Mouse (Mus musculus) kidney, postnatal 36 days (tissue): ENCODE results near the gene Entpd1.
A peak's percentile ranks its signal among the peaks of the same experiment; 100 is the strongest.
"Not testable (repeated sequence)": the region's sequence is repeated elsewhere in the genome, so short reads cannot be mapped to it uniquely, and the experiment has no call there.

Source experiments
- DNase-seq, 2 experiments: peaks; one replicate each; pipeline ENCODE4 v3.0.0; 2021 to 2022; ENCODE audit warnings: mixed read lengths in 2 of 2

Entpd1 gene

DNA sequence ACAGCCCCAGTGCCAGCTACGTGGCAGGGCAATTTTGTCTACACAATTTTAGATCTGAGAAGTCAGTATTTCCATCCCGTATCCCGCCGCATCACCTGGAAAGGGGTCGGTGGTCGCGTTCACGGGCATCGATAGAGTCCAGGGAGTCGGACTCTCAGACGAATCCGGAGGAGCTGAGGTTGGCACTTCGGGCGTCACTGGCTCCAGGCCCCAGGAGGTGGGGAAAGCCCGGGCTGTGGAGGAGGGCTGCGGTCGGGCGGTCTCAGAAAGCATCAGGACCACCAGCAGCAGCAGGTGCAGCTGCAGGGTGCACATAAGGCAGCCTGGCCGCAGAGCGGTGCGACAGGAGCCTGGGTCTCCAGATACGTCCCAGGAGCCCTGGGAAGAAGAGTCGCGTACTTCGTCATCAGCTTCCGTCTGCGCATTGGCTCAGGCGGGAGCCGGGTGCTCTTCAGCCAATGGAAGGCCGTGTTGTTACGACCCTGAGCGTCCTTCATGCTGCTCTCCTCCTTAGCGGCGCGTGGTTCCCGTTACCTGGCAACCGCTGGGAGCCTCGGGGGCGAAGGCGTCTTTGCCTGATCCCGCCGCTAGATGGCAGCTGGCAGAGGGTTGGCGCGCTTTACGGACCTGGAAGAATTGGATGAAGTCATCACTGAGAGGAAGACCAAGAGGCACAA is at the start of gene Entpd1, which contains the start of gene Tctn3:
Gene Entpd1 (plus strand): TSS at position 537 of the 677 bp plus-strand sequence.
Gene Tctn3 (minus strand): TSS at position 404 of the 677 bp plus-strand sequence.
- peak; percentile 96 to 97 for DNase-seq

DNA sequence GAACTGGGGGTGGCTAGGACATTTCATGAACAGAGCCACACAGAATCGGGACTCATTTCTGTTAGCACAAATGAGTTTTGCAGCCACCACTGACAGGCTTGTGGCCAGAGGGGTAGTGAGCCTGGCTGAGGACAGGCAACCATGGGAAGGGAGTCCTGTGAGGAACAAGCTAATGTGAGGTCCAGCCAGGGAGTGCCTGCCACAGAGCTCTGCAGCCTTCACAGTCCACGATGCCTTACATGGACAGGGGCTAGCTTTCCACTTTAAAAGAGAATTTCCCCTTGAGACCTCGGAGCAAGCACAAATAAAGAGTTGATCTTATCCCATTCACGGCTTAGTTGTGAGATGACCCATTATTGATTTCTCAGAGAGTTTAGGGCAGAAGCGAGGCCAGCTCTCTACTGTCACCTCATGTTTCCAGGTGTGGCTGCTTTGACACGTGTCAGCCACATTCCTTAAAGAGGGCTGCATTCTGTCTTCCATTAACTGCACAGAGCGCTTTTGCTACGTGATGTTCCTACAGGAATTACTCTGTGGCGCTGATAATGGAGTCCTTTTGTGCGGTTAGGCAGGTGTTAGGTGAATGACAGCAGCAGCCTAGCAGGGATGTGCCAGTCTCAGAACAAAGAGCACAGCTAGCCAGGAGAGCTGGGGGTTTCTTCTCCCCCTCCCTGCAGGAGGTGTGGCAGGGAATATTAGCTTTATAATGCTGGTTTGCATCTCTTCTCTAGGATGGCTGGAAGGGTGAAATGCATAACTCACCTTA is 48.1 kb upstream of the Entpd1 start:
- DNase-seq, result no peak

DNA sequence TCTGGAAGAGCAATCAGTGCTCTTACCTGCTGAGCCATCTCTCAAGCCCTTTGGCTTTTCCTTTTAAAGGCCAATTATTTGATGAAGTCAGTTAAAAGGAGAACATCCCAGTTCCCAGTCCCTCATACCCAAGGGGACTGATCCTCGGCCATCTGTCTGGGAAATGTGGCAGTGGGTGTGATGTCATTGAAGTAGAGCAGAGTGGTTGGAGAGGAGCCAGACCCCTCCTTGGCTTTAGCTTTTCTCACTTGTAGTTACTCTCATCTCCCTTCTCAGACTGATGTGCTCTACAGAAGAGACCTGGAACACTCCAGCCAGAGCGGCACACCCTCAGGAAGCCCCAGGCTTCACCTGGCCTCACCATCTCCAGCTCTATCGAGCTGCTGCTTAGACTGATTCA is 44.5 kb upstream of the Entpd1 start:
- no peak for DNase-seq

DNA sequence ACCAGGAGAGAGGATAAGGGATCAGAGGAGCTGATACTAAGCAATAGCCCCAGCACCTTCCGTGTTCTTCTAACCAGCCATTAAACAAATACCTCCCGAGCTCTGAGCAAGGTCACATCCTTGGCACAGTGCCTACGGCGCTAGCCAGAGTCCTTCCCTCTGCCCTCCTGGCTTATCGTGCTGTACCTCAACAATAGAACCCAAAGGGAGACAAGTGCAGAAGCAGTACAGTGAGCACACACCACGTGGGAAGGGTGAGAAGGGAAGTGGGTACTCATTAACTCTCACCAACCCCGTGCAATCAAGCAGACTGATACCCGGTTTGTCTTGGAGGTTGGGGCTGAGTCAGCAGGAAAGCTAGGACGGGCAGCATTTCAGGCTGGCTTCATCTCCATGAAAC is 41.4 kb upstream of the Entpd1 start:
- peak; percentile 78 to 82 for DNase-seq

DNA sequence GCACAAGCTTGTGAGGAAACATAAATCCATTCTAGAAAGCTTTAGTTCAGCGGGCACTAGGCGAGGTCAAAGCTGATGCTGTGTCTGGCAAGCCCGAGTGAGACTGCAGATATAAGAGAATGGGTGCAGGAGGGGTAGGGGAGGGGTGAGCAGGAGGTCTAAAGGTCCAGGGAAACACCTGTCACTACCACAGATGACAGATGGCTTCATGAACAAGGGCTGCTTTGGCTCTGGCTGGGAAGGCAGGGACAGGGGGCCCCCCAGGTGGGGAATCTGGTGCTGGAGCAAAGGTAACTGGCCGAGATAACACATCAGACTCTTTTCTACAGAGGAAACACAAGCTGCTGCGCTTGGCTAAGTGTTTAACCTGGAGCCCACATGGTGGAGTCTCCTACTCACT is 36.7 kb upstream of the Entpd1 start:
- DNase-seq, result no peak

DNA sequence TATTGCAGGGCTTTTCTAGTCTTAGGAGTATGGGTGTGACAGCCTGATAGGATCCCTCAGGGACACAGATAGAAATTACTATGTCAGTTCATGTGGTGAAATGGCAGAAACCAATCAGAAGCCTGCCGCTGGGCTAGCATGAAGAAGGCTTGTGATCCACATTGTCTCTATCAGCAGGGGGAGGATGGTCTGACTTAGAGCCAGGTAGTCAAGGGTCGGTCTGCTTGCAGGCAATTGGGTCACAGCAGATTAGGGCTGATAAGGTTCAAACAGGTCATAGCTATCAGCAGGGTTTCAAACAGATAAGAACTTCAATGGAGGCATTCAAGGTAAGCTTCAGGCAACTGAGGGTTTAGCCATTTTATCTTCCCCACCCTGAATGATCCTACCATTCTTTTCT is 31.3 kb upstream of the Entpd1 start:
- no peak for DNase-seq

DNA sequence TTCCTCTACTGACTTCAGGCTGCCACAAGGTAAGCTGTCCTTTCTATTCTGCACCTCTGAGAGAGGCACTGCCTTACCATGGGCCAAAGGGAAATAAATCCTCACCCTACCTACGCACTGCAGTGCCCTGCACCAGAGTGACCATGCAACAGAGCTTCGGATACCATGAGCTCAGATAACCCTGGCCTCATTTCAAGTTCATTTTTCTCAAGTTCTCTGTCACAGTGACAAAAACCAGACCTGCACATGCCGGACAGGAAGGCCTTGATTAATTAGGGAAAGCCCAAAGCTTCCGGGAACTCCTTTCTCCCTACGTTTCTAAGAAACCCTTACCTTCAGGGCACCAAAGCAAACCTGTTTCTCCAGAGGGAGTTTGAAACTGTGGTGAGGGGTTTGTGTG is 30.5 kb upstream of the Entpd1 start:
- DNase-seq, result no peak

DNA sequence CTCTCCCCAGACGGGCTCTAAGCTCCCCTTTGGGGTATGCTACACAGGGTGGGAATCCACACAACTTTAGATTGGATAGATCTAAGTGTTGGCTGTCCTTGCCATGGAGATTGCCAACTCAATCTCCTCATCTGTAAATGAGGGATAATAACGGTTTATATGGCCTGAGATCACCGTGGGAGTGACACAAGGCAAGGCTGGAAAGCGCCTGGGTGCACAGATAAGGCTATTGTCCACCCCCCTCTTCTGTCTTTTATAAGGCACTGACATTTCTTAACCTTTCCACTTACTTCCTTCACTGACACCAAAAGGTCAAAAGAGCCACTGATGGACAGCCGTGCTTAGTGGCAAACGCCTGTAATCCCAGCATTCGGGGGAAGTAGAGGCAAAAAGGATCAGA is 25.3 kb upstream of the Entpd1 start:
- DNase-seq, result no peak

DNA sequence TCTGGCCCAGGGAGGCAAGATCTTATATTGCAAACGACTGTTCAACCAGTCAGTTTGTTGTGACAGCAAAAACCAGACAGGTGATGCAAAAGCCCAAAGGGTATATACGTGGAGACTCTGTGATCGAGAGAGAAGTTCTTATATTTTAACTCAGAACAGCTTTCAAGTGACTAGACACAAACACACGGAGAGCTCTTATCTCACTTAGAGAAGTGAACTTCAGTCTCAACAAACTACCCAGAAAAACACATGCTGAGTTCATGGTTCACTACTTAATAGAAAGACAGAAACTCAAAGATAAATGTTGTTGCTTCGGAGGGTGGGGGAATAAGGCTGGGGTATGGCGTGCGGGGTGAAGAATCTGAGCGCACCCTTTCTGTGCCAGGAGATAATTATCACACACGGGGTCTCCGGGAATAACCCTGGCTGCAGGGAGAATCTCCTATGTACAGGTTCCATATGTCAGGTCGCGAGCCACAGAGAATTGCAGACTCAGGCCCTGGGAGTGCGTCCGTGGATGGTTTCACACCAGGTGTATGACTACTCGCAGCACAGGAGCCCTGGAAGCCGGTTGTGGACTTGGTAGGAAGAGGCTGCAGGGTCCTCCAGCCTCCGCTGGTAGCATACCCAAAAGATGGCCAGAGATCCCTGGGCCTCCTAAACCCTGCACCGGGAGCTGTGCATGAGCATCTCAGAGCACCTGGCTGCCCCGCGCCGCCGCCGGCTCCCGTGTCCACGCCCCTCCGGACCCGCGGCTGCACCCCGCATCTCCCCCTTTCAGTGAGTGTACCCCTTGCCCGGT is 24.5 kb upstream of the Entpd1 start:
- no peak for DNase-seq

DNA sequence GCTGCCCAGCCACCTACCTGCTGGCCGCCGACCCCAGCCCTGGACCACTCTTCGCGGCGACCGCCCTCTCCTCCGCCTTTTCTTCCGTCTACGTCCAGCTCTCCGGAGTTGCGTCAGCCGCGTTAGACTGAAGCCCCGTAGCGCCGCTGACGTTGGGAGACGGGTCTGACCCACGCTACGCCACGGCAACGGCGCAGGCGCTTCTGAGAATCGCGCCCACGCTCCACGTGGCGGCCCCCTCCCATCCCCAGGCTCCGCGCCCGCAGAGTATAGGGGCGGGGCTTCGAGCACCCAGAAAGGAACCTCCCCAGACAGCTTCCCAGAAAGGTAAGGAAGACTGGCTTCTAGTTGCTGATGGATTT is 23.9 kb upstream of the Entpd1 start, which contains the start of gene Aldh18a1:
Gene Aldh18a1 (minus strand): TSS at position 171 of the 362 bp plus-strand sequence.
- peak; percentile 83 to 91 for DNase-seq

DNA sequence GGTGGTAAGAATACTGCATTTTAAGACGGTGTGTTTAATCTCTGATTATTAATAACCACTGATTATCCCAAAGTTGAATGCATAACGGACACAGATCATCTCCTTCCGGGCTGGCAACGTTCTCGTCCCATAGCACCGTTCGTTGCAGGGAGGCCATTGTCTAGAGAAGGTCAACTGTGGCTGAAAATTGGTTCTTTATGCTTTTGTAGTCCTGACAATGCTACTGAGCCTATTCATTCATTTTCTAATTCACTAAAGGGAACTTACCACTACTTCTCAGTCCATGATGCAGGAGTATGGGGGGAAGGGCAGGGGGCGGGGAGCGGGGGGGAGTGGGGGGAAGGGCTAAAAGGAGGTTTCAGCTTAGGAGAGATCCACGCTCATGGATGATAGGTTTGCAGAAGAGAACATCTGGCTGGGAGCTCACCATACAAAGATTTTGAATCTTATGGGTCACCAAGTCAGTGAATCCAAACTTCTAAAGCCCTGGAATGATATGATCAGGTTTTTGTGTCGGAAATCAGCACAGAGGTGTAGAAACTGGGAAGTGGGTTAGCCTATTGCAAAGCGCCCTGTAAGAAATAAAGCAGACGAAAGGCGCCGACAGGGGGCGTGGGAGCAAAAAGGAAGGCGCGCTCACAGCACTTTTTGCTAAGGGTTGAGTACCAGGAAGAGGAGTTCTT is 23.2 kb upstream of the Entpd1 start:
- DNase-seq, result peak; percentile 85 to 96

DNA sequence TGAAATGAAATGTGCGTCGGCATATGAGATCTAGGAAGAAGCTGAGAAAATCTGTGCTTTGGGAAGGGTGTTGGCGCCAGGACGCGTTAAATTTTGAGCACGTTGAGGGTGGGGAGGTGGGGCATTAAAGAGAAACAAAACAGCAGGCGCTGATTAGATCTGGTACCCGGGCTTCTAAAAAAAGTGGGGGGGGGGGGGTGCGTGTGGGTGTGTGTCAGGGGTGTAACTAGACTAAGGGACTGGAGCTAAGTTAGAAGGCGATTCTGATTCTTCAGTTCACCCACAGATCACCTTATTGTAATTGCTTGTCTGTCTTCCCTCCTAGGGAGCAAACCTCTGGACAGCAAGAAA is 22.7 kb upstream of the Entpd1 start:
- no peak for DNase-seq

DNA sequence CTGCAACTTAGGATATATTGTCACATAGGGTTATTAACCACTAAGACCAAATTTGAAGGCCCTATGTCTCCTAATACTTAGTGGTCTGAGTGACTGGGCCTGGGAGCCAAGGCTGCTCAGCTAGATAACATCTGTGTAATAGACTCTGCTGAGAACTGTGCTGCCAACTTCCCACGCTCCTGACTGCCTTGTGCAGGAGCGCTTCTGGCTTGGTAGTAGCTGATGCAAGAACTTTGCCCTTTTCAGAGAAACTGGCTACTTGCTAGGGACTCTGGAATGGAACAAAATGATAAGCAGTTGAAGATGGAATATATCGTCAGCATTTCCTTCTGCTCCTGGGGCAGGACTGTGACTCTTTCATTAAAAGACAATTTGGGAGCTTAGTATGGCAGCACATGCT is 16.9 kb upstream of the Entpd1 start:
- peak; percentile 8 to 16 for DNase-seq

DNA sequence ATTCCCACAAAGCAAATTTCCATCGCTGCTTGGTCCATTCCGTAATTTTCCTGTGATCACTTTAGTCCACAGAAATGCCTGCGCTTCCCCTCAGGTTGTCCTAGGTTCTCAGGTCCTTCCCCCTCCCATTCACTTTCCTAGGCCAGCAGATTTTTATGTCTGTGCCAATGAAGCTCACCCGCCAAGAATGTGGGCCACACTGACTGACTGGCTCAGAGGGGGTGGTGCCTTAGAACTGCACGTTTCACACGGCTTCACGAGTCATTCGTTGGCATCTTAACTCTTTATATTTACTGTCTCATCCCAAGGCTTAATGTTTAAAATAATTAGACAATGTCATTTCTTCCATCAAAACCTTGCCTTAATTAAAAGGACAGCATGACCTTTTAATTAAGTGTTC is 16.3 kb upstream of the Entpd1 start:
- peak; percentile 22 to 23 for DNase-seq

DNA sequence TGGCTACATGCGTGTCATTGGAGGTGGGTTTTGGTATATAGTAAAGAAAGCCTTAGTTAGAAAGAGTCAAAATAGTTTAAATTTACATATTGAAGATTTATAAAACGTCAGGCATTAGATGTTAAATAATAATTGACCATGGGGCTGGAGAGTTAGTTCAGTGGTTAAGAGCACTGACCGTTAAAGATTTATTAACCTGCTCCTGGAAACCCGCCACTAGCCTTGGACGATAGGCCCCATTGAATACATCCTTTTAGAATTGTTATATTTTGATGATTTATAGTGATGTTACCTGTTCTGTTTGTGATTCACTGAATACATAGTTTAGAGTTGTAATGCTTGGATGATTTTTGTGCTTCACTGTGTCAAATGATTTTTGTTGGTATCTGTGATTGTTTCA is 11.3 kb upstream of the Entpd1 start:
- peak; percentile 50 to 64 for DNase-seq

DNA sequence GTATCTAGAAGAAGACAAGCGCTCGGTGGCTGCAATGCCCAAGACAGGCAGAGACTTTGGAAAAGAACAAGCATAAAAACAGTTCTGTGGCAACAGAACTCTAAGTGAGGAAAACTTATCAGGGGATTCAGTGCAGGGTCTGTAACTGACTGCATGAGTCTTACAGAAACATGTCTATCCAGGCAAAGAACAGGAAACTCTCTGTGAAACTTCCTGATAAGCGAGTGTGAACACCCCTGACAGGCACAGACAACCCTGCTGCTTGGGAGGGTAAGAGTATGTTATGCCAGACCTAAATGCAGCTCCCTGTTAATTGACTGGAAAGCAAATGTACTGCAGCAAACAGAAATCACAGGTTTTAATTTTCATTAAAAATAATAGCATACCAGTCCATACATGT is 10.3 kb upstream of the Entpd1 start:
- no peak for DNase-seq

DNA sequence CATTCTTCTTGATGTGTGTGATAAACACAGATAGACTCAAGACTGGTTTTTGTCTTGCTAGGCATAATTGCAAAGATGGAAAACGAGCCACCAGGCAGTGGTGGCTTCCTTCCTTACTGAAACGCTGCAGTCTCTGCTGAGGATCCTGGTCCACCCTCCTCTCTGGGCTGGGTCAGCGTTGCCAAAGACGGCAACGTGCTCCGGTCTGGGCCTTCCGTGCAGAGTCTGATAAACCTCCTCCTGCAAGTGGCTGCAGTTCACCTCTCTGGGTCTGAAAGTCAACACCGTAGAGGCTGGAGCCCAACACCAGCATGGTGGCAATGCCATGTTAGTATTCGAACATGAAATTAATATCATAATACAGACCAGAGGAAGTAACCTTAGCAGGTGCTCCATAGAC is 7.0 kb upstream of the Entpd1 start:
- DNase-seq, result no peak

DNA sequence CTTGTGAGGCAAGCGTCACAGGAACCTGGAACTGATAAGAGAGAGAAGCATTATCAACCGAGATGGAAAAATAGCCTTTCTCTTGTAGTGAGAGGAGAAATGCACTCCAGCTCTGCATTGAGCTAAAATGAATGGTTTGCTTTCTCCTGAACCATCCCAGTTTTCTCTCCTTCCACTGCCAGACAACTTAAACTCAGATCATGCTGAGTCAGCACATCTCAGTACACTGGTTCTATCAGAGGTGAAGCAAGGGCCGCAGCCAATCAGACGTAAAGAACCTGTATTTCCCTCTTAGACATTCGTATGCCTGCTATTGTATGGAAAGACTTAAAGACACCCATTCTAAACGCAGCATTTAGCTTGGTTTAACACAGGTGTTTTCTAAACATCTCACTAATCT is 4.5 kb upstream of the Entpd1 start:
- no peak for DNase-seq

DNA sequence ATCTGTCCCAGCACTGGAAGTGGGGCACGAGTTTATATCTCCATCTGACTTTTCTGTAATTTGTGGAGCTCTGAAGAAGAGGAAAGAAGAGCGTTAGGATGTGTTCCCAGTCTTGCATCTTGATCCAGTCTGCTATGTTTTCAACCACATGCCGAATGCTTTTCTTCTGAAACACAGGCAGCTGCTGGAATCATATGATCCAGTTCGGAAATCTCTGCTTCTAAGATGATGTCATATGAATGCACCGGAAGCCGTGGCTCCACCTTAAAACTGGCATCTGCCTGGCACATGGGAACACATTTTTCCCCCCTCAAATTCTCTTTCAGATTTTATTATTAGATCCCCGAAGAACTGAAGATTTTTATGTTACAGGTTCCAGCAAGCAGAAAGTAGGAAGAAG is 2.6 kb downstream of the Entpd1 start:
- no peak for DNase-seq

DNA sequence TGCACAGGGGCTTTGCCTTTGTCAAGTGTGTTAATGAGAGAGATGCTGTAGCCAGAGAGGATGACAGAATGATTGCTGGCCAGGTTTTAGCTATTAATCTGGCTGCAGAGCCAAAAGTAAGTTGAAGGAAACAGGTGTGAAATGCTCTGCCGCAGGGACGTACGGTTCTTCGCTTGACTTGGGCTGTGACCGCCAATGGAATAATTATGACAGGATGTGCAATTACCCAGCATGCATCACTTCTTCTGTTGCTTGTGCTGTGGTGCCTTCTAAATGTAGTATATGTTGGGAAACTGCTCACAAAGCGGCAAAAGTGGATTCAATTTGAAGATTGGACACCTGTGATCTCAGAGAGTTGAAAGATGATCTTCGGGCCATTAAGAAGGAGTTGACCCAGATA is 3.9 kb downstream of the Entpd1 start:
- DNase-seq, result no peak

DNA sequence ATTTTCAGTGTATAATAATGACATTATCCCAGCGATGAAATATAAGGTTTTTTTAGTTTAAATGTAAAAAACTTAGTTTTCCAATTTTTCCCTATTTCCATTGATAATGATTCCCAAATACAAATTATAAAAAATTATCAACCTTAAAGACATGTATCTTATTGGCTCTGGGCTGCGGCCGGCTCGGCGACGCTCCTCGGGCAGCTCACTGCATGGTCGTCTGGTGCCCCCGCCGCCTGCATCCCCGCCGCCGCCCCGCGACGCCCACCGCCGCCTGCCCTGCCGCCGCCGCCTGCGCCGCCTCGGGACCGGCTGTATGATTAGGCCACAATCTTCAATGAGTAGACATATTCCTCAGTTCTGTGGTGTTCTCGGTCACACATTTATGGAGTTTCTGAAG is 9.4 kb downstream of the Entpd1 start:
- not testable (repeated sequence) for DNase-seq

DNA sequence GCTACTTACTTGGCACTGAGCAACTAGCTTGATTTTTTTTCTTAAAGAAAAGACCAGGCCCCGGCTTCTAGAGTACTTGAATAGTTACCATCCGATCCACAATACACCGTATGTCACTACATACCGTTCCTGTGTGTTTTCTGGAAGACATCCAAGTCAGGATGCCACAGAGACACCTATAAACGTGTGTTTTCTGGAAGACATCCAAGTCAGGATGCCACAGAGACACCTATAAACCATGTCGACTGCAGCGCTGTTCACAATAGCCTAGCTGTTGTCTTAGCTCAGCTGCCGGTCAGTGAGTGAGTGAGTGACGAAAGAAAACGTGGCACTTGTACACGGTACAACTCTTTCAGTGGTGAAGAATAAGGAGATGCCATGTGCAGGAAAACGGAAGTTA is 13.8 kb downstream of the Entpd1 start:
- no peak for DNase-seq

DNA sequence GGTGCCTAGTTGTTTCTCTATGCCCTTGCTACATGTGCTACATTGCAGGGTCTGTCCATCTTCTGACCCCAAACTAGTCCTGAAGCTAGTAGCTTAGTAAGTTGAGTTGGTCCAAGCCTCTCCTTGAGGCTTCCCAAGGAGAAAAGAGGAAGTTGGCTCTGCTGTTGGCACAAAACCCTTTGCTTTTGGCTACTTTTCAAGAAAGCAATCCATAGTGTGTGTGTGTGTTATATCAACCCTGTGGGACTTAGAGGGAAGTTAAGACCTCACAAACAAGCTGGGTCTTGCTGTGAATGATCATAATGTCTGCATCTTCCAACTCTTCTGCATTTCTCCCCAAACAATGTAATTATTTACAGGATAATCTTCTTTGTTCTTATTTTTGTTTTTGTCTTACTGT is 16.8 kb downstream of the Entpd1 start:
- no peak for DNase-seq
